Mouse (Mus musculus) lung, postnatal 36 days (tissue): Measurements from ENCODE around the gene Ppp4r2.

Source experiments
- DNase-seq: peaks from one replicate; pipeline ENCODE4 v3.0.0; 2022; ENCODE audit warnings: mixed read lengths

The Ppp4r2 gene

DNA sequence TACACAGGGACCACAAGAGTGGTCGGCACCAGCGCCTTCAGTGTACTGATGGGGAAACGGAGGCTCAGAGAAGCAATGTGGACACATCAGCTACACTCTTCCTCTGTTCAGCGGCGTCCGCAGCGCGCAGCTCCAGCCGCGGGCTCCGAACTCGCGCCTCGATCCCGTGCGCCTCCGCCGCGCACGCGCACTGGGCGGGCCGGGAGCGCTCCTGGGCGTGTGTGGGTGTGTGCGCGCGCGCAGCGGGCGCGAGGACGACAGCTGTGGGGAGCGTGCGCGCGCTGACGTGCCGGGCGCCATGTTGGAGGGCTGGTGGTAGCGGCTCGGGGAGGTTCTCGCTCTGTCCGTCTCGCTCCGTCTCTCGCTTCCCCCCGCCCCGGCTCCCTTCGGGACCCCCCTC lies at the start of gene Ppp4r2:
Ppp4r2 (plus strand) TSS at position 268 of the 400 bp plus-strand sequence.
- DNase-seq = peak; percentile 94

DNA sequence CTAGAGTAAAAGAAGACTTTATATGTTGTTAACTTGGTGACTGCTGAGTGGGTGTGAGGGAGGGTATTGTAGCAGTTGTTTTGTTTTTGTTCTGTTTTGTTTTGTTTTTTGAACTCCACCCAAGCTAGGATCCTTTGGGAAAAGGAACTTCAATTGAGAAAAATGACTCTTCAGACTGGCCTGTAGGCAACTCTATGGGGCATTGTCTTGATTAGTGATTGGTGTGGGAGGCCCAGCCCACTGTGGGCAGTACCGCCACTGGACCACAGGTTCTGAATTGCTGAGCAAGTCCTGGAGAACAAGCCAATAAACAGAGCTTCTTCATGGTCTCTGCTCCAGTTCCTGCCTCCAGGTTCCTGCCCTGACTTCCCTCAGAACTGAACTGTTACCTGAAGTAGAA lies 45.7 kb upstream of the Ppp4r2 start:
- no peak for DNase-seq

DNA sequence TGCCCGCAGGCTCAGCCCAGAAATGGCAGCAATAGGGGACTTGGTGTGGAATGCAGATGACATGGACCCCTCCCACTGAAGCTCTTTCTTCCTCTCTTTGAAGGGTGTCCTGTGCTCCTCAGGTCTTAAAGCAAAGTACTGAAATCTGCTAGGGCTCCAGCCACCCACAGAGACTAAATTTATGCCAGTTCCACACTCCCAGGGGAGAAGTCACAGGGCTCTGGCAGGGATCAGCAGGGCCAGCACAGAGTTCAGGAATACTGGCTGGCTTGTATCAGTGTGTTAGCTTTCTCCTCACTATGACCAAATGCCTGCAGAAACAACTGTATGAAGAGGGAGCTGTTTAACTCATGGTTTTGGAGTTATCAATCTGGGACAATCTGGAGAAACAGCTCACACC lies 44.3 kb upstream of the Ppp4r2 start:
- no peak for DNase-seq

DNA sequence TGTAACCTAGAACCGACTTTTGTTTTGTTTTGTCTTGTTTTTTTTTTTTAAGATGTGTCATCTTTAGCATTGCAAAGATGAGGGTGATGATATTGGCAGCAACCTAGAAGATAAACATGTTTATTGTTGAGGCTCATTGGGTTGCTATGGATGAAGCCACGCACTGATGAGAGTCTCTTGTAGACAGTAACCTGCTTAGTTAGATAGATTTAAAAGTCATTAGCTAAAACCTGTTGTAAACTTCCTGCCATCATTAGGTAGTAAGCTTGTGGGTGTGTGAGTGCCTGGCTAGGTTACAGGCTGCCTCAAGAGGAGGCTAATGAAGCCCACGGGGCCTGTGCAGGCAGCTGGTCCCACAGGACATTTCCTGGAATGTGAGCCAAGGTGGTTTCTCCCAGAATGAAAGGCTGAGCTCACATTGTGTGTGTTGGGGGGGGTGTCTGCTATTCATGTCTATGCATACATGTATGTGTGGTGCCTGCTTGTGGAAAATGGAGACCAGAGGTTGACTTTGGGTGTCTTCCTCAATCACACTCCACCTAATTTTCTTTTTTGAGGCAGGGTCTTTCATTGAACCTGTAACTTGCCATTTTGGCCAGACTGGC lies 41.3 kb upstream of the Ppp4r2 start:
- DNase-seq = no peak

DNA sequence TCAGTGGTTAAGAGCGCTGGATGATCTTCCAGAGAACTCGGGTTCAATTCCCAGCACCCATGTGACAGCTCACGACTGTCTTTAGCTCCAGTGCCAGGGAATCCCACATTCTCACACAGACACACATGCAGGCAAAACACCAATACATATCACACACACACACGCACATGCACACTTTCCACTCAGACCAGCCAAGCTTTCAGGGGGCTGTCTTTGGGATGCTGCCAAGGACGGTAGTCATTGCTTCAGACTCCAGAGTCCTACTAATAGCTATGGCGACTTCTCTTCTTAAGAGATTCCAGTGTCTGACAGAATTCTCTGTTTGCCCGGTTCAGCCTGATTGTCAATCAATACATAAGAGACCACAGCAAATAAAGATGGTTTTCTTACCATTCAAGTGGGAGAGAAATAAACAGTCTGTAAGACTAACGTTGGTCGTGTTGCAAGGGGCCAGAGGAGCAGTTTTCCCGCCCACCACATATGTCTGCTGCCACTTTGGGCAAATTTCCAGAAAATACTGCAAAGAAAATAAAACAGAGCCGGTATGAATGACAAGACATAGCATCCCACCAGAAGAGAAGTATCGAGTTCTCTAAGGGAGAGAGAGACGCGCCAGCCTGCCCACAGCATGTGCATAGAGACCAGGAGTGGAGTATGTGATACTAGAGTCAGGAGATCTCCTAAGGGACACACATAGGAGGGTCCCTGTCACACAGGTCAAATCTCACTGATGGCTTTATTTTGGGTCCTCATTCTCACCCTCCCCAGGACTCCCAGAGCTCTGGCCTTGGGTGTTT lies 40.3 kb upstream of the Ppp4r2 start:
- no peak for DNase-seq

DNA sequence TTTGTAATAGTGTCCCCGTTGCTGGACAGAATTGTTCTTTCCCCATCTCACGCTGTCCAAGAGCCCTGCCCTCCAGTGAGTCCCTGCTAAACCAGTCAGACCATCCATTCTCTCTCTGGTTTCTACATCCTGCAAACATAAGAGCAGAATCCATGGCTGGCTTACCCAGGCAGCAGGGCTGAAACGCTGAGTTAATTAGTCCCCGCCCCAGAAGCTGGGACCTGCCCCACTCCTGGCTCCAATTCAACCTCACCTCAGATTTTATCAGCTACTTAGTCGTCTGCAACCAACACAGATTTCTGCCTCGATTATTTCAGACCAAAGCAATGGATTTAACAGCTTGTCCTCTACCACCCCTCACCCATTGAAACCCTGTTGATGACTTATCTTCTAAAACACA lies 37.6 kb upstream of the Ppp4r2 start:
- DNase-seq = no peak

DNA sequence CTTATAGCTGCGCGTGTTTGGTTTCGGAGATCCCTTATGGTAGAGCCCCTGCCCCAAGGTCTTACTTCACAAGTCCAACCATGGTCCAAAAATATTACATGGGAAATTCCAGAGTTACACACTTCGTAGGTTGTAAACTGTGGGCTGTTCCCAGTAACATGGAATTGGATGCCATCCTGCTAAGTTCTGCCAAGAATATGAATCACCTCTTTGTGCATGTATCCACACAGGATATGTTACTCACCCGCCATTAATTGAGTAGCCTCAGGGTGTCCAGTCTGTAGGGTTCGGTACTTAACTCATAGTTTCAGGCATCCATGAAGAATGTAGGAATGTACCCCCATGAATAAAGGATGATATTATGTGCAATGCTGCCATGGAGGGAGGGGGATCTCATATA lies 34.1 kb upstream of the Ppp4r2 start:
- DNase-seq = no peak

DNA sequence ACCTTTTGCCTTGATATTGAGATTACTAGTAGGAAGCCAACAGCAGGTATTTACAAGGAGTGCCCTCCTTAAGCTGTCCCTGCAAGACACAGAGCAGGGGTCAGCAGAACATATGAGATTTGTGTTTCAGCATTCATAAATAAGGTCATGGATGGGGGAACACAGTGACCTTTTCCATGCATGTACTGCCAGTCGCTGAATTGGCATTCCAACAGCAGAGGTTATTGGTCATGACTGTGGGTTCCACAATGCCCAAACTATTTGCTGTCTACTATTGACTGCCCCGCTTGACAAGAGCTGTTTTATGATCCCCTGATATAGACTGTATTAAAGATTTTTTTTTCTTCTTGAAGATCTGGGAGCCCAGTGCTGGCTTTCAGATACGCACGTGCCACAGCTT lies 33.7 kb upstream of the Ppp4r2 start:
- DNase-seq = no peak

DNA sequence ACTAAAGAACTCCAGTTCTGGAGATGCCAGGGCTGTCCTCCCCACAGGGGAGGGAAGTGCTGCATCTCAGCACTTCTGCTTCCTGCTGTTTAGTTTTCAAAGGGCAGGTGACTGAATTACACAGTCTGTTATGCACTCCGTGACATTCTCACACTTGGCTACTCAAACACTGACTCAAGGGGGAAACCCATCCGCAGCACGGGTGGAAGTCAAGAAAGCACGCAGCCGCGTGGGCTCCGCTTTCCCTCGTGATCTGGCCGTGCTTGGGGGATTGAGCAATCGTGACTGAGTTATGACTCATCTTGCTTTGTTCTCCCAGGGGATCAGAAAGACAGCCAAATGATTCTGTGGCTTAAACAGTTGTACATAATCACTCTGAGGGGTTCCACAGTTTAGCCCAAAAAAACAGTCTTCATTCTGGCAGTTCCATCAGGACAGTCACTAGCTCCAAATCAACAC lies 32.9 kb upstream of the Ppp4r2 start:
- peak; percentile 65 for DNase-seq

DNA sequence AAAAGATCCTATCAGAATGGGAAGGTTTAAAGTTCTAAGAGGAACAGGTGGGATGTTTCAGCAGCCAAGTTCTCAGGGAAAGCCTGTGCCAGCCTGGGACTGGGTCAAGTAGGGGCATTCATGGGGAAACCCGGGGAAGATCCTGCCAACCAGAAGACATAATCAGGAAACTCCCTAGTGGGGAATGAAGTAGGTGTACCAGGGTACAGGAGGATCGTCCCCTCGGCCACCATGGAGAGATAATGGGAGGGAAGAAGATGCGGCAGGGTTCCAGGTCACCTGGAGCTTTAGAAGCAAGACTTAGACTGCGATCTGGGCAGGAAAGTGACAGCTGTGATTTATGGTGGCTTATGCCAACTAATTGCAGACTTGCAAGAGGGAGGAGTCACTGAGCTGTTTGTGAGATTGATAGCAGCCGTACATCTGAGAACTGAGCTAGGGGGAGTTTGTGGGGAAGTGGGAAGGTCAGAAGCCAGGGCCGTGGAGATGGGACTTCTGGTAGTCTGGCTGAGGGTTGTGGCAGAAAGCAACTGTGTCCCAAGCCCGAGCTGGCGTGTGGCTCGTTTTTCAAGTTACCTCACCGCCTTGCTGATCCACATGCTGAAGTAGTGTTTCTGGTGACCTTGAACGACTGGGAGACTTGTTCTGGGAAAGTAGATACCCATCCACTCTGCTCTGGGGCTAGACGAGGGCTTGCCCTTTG lies 30.9 kb upstream of the Ppp4r2 start:
- no peak for DNase-seq

DNA sequence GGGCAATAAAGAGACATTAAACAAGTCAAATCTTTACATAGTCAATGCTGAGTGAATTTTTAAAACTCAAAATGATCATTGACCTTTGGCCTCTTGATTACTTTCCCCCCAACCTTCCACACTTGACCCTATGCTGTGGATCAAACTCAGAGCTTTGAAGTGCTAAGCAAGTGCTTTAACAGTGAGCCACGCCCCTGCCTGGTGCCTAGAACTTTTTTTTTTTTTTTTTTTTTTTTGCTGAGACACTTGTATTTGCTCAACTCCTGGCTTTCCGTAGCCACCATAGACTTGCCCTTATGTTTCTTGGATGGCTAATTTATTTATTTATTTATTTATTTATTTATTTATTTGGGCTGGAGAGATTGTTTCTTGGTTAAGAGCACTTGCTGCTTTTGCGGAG lies 30.2 kb upstream of the Ppp4r2 start:
- peak; percentile 29 for DNase-seq

DNA sequence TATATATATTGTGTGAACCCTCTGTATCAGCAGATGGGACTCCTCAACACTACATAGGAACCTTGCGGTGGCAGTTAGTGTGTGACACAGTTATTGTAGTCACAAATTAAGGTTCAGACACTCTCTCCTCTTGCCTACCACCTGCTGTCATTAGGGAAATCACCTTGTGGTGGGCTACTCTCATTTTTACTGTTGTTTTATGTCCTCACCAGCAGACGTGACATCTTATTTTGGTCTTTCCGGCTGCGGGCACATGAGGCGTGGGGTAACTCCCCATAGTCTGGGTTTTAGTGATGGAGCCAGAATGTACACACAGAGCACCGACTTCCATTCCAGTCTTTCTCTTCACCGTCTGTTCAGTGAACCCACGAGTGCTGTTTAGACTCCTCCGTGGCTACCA lies 26.2 kb upstream of the Ppp4r2 start:
- DNase-seq = no peak

DNA sequence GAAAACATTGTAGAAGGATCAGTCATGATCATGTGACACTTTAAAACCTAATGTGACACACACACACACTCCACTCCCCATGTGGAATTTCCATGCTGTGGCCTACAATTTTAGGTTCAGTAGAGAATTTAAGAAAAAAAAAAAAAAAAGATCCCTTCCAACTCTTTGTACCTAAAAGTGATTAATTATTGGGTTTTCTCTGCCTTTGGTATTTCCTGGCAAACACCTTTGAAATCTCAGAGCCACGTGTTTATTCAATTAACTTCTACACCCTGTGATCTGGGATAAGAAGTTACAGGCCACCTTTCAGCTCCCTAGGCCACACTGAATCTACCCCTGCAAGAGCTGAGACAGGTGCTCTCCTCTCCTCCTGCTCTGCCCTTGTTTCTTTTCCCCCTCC lies 25.7 kb upstream of the Ppp4r2 start:
- no peak for DNase-seq

DNA sequence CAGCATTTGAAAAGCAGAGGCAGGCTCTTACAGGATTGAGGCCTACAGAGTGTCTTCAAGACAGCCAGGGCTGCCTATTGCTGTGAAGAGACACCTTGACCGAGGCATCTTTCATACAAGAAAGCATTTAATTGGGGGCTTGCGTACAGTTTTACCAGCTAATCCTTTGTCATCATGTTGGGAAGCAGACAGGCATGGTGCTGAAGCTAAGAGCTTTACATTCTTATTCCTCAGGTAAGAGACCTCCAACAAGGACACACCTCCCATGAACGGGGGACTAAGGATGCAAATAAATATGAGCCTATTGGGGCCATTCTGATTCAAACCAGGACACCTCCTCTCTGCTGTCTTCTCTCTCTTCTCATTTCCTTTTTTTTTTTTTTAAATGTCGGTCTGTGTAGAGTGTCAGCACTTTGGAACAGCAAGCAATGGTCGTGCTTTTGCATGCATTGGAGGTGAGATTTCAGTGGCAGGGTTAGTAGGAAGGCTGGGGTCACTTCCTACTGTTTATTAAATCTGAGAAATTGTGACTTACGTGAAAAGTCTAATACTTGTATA lies 25.1 kb upstream of the Ppp4r2 start:
- DNase-seq = no peak

DNA sequence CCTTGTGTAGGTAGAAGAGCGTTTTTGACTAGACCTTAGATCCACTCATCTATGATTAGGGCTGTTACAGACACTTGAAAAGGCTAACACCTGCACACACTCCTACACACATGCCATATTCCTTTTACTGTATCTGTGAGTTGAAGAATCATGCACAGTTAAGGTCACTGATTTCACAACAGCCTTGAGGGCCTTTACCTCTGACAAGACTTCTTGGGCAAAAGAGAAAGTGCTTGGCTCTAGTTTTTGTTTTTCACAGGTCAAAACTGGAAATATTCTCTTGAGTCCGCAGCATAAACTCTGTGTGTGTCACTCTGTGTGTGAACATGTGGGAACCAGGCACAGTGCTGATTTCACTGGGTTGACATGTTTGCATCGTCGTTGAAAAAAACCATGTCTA lies 23.3 kb upstream of the Ppp4r2 start:
- no peak for DNase-seq

DNA sequence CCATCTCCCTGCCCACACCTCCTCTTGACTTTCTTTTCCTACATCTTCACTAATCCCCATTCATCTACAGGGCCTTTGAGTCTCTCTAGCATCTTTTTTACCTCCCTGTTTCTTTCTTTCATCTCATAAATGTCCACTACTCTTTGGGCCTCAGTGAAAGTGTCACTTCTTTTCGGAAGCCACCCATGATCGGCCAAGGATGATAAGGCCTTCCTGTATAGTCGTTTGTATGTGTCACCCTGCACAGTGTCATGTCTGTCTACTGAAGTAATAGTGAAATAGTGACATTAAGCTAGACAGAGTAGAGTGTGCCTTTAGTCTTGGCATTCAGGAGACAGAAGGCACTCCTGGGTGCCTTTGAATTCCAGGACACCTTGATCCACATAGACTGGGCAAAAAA lies 21.7 kb upstream of the Ppp4r2 start:
- no peak for DNase-seq

DNA sequence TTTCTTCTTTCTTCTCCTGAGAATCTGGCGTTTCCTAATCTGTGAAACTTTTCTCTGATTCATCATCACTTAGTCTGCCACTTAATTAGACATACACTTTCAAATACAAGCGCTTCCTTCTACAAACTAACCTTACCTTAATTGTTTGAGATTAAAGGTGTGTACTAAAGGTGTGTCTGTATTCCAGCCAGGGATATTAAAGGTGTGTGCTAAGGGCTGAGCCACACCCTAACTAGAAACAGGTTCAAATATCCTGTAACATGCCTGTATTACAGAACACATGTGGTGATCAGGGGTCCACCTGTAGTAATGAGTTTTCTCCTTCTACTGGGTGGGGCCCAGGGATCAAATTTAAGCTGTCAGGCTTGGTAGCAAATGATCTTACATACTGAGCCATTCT lies 12.1 kb upstream of the Ppp4r2 start:
- no peak for DNase-seq

DNA sequence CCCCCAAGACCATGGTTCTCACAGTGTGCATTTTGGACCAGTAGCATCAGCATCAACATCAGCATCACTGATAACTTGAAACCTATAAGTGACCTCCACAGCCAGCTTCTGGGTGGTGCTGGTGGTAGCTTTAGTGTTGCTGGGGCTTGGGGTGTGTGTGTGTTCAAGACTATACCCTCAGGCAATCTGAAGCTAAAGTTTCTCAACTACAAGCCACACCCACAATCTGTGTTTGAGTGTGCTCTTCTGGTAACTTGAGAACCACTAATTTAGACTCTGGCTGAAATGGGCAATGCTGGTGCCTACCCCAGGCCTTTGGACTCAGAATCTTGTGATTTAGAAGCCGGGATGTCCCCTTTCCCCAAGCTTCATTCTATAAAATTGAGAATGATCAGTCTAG lies 10.1 kb upstream of the Ppp4r2 start:
- no peak for DNase-seq

DNA sequence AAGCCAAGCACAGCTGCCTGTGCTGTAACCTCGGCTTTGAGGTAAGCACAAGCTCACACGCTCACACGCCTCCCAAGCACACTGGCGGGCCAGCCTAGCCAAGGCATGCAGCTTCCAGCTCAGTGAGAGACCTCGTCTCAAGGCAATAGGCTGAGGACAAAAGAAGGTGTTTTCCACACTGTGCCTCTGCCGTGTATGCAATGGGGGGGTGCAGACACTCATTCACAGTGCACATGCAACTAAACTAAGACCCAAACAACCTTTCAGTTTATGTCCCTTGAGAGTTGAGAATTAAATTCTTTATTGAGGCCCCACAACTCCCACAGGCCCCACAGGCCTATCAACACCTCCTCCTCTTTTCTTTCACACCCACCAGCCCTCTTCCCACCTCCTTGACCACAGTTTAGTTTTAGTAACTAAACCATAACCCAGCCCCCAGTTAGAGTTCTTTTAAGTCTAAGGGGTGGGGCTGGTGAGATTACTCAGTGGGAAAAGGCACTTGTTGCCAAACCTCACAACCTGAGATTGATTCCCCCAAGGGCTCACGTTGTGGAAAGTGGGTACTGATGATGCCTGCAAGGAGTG lies 8.9 kb upstream of the Ppp4r2 start:
- DNase-seq = no peak

DNA sequence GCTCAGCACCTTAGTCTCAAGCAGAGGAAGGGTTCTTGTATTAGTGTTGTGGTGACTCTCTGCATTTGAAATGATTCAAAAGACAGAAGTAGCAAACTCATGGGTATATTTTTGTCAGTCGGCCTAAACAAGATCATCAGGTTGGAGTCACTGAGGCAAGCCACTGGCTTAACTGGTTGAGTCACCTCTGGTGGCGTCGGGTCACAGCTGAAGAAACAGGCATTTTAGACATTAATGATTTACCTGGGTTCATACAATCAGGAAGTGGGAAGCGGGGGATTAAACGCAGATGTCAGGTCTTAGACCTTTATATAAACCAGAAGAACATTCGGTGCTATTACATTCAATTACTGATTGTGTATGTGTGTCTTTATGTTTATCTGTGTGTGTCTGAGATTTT lies 7.4 kb upstream of the Ppp4r2 start:
- DNase-seq = no peak

DNA sequence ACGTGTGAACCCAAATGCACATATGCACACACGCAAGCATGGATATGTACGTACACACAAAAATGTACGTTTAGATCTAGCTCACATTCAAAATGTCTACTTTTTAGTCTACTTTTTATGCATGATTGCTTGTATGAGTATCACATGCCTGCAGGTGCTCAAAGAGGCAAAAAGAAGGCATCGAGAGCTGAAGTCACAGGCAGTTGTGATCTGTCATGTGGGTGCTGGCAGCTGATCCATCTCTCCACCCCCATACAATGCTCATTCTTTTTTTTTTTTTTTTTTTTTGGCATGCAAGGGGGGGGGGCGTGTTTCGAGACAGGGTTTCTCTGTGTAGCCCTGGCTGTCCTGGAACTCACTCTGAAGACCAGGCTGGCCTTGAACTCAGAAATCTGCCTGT lies 4.9 kb upstream of the Ppp4r2 start:
- DNase-seq = no peak

DNA sequence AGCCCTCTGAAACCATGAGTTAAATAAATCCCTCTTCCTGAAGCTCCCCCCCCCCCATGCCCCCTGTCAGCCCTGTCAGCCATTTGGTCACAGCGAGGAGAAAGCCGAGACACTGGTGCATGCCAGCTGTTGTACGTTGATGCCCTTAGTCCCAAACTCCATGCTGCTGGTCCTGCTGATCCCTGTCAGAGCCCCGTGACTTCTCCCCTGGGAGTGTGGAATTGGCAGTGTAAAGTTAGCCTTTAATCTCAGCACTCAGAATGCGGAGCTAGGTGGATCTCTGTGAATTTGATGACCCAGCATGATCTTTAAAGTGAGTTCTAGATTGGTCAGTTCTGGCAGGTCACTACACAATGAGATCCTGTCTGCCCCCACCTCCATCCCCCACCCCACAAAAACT lies 3.7 kb upstream of the Ppp4r2 start:
- no peak for DNase-seq

DNA sequence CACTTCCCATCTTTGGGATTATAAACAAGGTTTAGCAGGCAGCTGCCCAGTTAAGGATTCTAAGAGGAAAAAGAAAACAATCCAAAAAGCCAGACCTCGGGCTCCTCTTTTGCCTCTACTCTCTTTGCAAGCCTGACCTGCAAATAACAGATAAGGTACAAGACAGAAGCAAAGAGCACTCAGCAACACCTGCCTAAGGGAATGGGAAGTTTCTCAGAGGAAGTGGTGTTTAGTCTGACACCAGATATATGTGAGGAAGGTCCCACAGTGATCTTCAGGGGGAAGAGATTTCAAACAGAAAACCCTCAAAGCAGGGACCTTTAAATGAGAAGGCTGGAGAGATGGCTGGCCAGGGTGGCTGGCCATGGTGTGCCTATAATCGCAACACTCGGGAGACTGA lies 2.2 kb upstream of the Ppp4r2 start:
- no peak for DNase-seq
